Mouse (Mus musculus): ENCODE measurements around the gene 5330417C22Rik. TPM values are rescaled to one million over a fixed set of nuclear protein-coding genes. Genes with fewer than 3 reads are reported as not detected.

5330417C22Rik gene
- polyA plus RNA-seq, 1 experiment from 2014 or later, result 2.3 TPM

DNA sequence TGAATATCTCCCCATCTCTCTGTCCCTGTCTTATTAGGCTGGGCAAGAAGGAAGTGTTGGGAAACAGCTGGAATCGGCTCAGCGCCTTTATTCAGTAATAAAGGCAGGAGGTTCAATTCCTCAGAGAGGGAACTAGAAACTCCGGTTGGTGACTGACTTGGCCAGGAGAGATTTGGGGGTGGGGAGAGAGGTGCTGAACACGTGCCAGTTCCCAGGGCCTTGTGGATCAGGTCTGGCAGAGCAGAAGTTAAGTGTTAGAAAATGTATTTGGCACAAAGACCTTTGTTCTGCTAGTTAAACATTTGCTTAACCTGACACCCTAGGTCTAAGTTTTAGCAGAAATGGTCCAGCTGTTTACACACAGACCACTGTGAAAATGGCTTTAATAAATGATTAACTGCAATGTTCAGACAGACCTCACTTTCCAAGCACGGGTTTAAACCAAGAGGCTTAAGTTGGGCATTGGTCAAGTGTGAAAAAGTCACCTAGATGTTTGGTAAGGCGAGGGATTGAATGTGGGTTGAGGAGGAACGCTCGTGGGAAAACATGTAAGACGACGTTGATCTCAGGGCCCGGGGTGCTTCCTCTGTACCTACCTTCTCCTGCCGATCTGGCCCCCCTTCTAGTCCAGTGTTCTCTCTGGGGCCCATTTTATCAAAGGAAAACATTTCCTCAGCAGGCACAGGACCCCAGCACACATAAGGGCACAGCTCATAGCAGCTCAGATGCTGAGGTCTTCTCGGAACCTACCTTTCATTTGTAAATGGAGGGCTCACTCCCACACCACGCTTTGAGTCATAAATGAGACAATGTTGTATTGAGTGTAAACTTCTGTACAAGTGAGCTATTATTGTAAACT lies 59.3 kb downstream of the 5330417C22Rik start:
- Histone ChIP-seq H3K4me1 (replicated peaks) (no peaks in the 10 kb centered on the region), H3K27me3 (ENCODE audit: insufficient read depth, poor library complexity, severe bottlenecking) (no peaks in the 10 kb centered on the region), H3K27ac (no peak overlapping the region), H3K9me3 (no peaks in the 10 kb centered on the region), H3K36me3 (no peaks in the 10 kb centered on the region), H3K4me3 (no peak overlapping the region)
- no peak for DNase-seq (ENCODE audit: low spot score)
- WGBS, result 66% methylated on average over 14 of the region's 14 CpGs

- H3K27ac ChIP-seq, result no peak overlapping the region
- DNase-seq (ENCODE audit: low spot score), result no peak
- H3K4me1 ChIP-seq (replicated peaks), result no peaks in the 10 kb centered on the region
- 87% methylated on average over 5 of the region's 5 CpGs for WGBS
- H3K27me3 ChIP-seq (ENCODE audit: insufficient read depth, poor library complexity, severe bottlenecking), result no peaks in the 10 kb centered on the region
- H3K4me3 ChIP-seq, result no peak overlapping the region
- no peaks in the 10 kb centered on the region for H3K9me3 ChIP-seq
- H3K36me3 ChIP-seq, result no peaks in the 10 kb centered on the region
These were observed 60.8 kb downstream of the 5330417C22Rik start for GRCm38 (mm10) chr3:108475496-108475895.

GRCm38 (mm10) chr3:108474969-108475368 lies 61.4 kb downstream of the 5330417C22Rik start:
- WGBS, result 94% methylated on average over 7 of the region's 7 CpGs
- H3K4me1 ChIP-seq (replicated peaks), result no peaks in the 10 kb centered on the region
- H3K9me3 ChIP-seq, result no peaks in the 10 kb centered on the region
- DNase-seq (ENCODE audit: low spot score), result no peak
- H3K27me3 ChIP-seq (ENCODE audit: insufficient read depth, poor library complexity, severe bottlenecking), result no peaks in the 10 kb centered on the region
- H3K4me3 ChIP-seq, result no peak overlapping the region
- H3K36me3 ChIP-seq, result no peaks in the 10 kb centered on the region
- H3K27ac ChIP-seq, result no peak overlapping the region

DNA sequence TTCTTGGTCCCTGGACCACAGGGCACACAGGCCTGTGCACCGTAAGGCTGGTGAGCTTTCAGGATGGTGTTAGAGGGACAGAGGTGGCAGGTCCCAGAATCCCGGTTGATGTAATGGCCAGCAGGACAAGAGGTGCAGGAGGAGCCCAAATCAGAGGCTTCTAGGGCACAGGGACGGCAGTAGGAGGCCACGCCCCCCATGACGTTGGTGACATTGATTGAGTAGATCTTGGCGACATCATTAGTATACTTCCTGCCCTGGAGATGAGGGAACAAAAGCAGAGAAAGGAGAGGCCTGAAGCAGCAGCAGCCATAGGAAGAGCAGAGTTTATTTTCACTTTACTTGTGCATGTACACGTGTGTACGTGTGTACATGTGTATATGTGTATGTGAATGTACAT lies 68.6 kb downstream of the 5330417C22Rik start:
- no peaks in the 10 kb centered on the region for H3K27me3 ChIP-seq (ENCODE audit: insufficient read depth, poor library complexity, severe bottlenecking)
- DNase-seq (ENCODE audit: low spot score), result peak; percentile 26
- peak overlapping the region; percentile 20; the same call in 1 of the 2 replicates for H3K27ac ChIP-seq
- peaks cover 3% of the 10 kb centered on the region; the same call in 1 of the 2 replicates for H3K4me1 ChIP-seq (replicated peaks)
- no peak overlapping the region for H3K4me3 ChIP-seq
- no peaks in the 10 kb centered on the region for H3K36me3 ChIP-seq
- WGBS, result 65% methylated on average over 8 of the region's 8 CpGs
- H3K9me3 ChIP-seq, result no peaks in the 10 kb centered on the region

DNA sequence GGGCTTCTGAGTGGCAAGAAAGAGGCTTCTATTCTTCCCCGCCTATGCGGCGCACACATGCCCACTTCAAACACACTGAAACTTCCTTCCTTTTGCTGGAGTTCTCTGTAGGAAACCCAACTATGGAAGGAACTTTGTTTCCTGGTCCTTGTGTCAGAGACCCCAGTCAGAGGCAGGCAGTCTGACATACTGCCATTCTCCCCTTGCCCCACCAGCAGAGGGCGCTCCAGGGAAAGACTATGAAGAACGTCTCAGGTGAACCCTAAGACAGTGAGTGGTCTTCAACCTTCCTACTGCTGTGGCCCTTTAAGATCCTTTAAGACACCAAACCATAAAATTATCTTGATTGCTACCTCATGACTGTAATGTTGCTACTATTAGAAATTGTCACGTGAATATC lies 69.9 kb downstream of the 5330417C22Rik start:
- no peaks in the 10 kb centered on the region for H3K27me3 ChIP-seq (ENCODE audit: insufficient read depth, poor library complexity, severe bottlenecking)
- no peaks in the 10 kb centered on the region for H3K36me3 ChIP-seq
- DNase-seq (ENCODE audit: low spot score), result no peak
- no peak overlapping the region for H3K4me3 ChIP-seq
- H3K27ac ChIP-seq, result no peak overlapping the region
- 86% methylated on average over 6 of the region's 6 CpGs for WGBS
- peaks cover 3% of the 10 kb centered on the region; the same call in 1 of the 2 replicates for H3K4me1 ChIP-seq (replicated peaks)
- H3K9me3 ChIP-seq, result no peaks in the 10 kb centered on the region

DNA sequence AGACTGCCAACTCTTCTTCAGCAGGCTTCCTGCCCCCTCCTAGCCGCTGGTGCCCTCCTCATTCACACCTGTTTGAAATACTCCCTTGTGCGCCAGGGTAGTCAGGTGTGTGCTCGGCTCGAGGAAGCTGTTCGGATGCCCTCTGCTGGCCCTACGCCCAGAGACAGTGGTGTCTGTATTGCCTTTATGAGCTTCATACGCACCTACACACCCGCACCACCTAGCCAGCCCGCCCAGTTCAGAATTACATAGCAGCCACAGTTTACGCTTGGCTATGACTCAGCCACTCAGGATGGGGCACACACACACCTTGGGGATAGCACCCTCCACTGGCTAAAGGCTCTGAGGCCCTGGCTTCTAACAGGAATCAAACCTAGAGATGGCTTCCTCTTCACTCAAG lies 77.5 kb downstream of the 5330417C22Rik start:
- Histone ChIP-seq H3K9me3 (no peaks in the 10 kb centered on the region), H3K4me3 (no peak overlapping the region), H3K36me3 (no peaks in the 10 kb centered on the region), H3K27me3 (ENCODE audit: insufficient read depth, poor library complexity, severe bottlenecking) (no peaks in the 10 kb centered on the region), H3K4me1 (replicated peaks) (peaks cover 4% of the 10 kb centered on the region; the same call in 1 of the 2 replicates), H3K27ac (no peak overlapping the region)
- 47% methylated on average over 10 of the region's 10 CpGs for WGBS
- DNase-seq (ENCODE audit: low spot score), result no peak

- H3K4me3 ChIP-seq, result peak overlapping the region; percentile 4; the same call in 1 of the 2 replicates
These were observed 78.0 kb downstream of the 5330417C22Rik start for GRCm38 (mm10) chr3:108458380-108458779.

GRCm38 (mm10) chr3:108454172-108454571 lies 82.2 kb downstream of the 5330417C22Rik start:
- WGBS, result 84% methylated on average over 1 of the region's 1 CpGs
- Histone ChIP-seq H3K36me3 (no peaks in the 10 kb centered on the region), H3K4me3 (no peak overlapping the region), H3K27ac (no peak overlapping the region), H3K27me3 (ENCODE audit: insufficient read depth, poor library complexity, severe bottlenecking) (no peaks in the 10 kb centered on the region), H3K4me1 (replicated peaks) (peaks cover 4% of the 10 kb centered on the region; the same call in 1 of the 2 replicates), H3K9me3 (no peaks in the 10 kb centered on the region)
- DNase-seq (ENCODE audit: low spot score), result no peak

More at GRCm38 (mm10) chr3:108458380-108458779, 78.0 kb downstream of the 5330417C22Rik start:
- 0 out of 2 replicates have a peak overlapping the region, but pooled peaks have one; percentile 13 for H3K27ac ChIP-seq
- H3K9me3 ChIP-seq, result no peaks in the 10 kb centered on the region
- H3K27me3 ChIP-seq (ENCODE audit: insufficient read depth, poor library complexity, severe bottlenecking), result no peaks in the 10 kb centered on the region
- WGBS, result 62% methylated on average over 14 of the region's 14 CpGs
- peaks cover 4% of the 10 kb centered on the region; the same call in 1 of the 2 replicates for H3K4me1 ChIP-seq (replicated peaks)
- DNase-seq (ENCODE audit: low spot score), result no peak
- H3K36me3 ChIP-seq, result no peaks in the 10 kb centered on the region

- no peak overlapping the region for H3K27ac ChIP-seq
- no peaks in the 10 kb centered on the region for H3K4me1 ChIP-seq (replicated peaks)
- no peaks in the 10 kb centered on the region for H3K27me3 ChIP-seq (ENCODE audit: insufficient read depth, poor library complexity, severe bottlenecking)
- WGBS, result 90% methylated on average over 2 of the region's 2 CpGs
- no peaks in the 10 kb centered on the region for H3K9me3 ChIP-seq
- no peak overlapping the region for H3K4me3 ChIP-seq
- no peaks in the 10 kb centered on the region for H3K36me3 ChIP-seq
- DNase-seq (ENCODE audit: low spot score), result no peak
These were observed 84.4 kb downstream of the 5330417C22Rik start for GRCm38 (mm10) chr3:108451969-108452368.

- Histone ChIP-seq H3K4me1 (replicated peaks) (peaks cover 47% of the 10 kb centered on the region), H3K4me3 (peak overlapping the region; percentile 89), H3K9me3 (no peaks in the 10 kb centered on the region), H3K36me3 (peaks cover 23% of the 10 kb centered on the region), H3K27me3 (ENCODE audit: insufficient read depth, poor library complexity, severe bottlenecking) (no peaks in the 10 kb centered on the region), H3K27ac (peak overlapping the region; percentile 93)
- no peak for DNase-seq (ENCODE audit: low spot score)
- 12% methylated on average over 6 of the region's 6 CpGs for WGBS
These were observed 91.0 kb downstream of the 5330417C22Rik start for GRCm38 (mm10) chr3:108445366-108445705.

- no peaks in the 10 kb centered on the region for H3K9me3 ChIP-seq
- H3K4me1 ChIP-seq (replicated peaks), result peaks cover 47% of the 10 kb centered on the region
- H3K4me3 ChIP-seq, result peak within 1 kb of the TSS; percentile 89
- H3K36me3 ChIP-seq, result peaks cover 28% of the 10 kb centered on the region
- under 1% methylated on average over 41 of the region's 41 CpGs for WGBS
- no peaks in the 10 kb centered on the region for H3K27me3 ChIP-seq (ENCODE audit: insufficient read depth, poor library complexity, severe bottlenecking)
- H3K27ac ChIP-seq, result peak within 1 kb of the TSS; percentile 93
- DNase-seq (ENCODE audit: low spot score), result peak; percentile 93
These were observed 91.5 kb downstream of the 5330417C22Rik start, which contains the start of gene Sars for GRCm38 (mm10) chr3:108444698-108445365. Sars (minus strand) TSS chr3:108445209.

DNA sequence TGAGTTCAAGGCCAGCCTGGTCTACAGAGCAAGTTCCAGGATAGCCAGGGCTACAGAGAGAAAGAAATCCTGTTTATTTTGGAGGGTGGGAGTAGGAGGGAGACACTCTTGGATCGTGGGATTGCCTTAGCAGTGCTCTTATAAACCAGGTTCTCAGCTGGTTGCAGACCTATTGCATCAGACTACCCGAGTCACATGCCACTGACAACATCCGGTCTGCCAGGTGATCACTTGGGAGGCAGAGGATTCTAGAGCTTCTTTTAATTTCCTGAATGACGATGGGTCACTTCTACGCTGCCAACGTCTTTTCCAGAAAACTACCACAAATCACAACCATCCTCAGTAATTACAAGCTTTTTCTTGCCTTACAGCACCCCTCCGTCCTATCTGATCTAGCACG lies 92.3 kb downstream of the 5330417C22Rik start:
- Histone ChIP-seq H3K36me3 (peaks cover 34% of the 10 kb centered on the region), H3K27me3 (ENCODE audit: insufficient read depth, poor library complexity, severe bottlenecking) (no peaks in the 10 kb centered on the region), H3K4me3 (peak overlapping the region; percentile 89), H3K9me3 (no peaks in the 10 kb centered on the region), H3K27ac (peak overlapping the region; percentile 93), H3K4me1 (replicated peaks) (peaks cover 47% of the 10 kb centered on the region)
- 28% methylated on average over 8 of the region's 8 CpGs for WGBS
- no peak for DNase-seq (ENCODE audit: low spot score)

- Histone ChIP-seq H3K9me3 (no peaks in the 10 kb centered on the region), H3K4me1 (replicated peaks) (peaks cover 62% of the 10 kb centered on the region), H3K36me3 (peaks cover 87% of the 10 kb centered on the region), H3K27ac (peak overlapping the region; percentile 95), H3K27me3 (ENCODE audit: insufficient read depth, poor library complexity, severe bottlenecking) (no peaks in the 10 kb centered on the region), H3K4me3 (no peak overlapping the region)
- DNase-seq (ENCODE audit: low spot score), result no peak
- 74% methylated on average over 7 of the region's 7 CpGs for WGBS
These were observed 100.0 kb downstream of the 5330417C22Rik start for GRCm38 (mm10) chr3:108436380-108436714.

Data from hindbrain, embryonic 10.5 days (tissue).